In genomic region chr6:73167230-73167629, GRCm38 (mm10) we compare ENCODE assay signal across 19 mouse cellular contexts. TPM values are rescaled to one million over a fixed set of nuclear protein-coding genes. Genes with fewer than 3 reads are reported as not detected.
DNase-seq lines count a peak whose midpoint lies in the region; ATAC-seq and TF ChIP-seq lines count a peak whose summit lies in the region.
"Had no signal": no experiment of that assay in that cellular context is flagged by ENCODE, and none has a peak within 500 bp of the region (broad histone marks: within the 10 kb centered on the region; RNA-seq: fewer than 3 reads in every experiment).

No protein-coding gene starts in this region.

- no peaks in the 10 kb centered on the region for H3K9me3 ChIP-seq in forebrain, embryonic 13.5 days (replicated peaks)
- H3K9me3 ChIP-seq in forebrain, embryonic 12.5 days: no peaks in the 10 kb centered on the region
- H3K9me3 ChIP-seq: embryonic facial prominence, embryonic 10.5 days; heart, embryonic 10.5 days; hindbrain, embryonic 13.5 days had no signal

- H3K4me3 ChIP-seq in forebrain, embryonic 13.5 days: no peak overlapping the region
- no peak overlapping the region for H3K4me3 ChIP-seq in forebrain, embryonic 12.5 days (replicated peaks)
- H3K4me3 ChIP-seq in left cerebral cortex, adult 2 months: no peak overlapping the region
- H3K4me3 ChIP-seq in cortical plate, adult 2 months (ENCODE audit: insufficient read depth, low read length): no peak overlapping the region
- H3K4me3 ChIP-seq: embryonic facial prominence, embryonic 10.5 days; heart, embryonic 10.5 days; hindbrain, embryonic 13.5 days had no signal

- no peak for ATAC-seq in forebrain, embryonic 13.5 days
- no peak for ATAC-seq in forebrain, embryonic 12.5 days (ENCODE audit: low FRiP score)
- ATAC-seq: intestine, embryonic 16.5 days had no signal

- TF ChIP-seq POLR2A in cortical plate, adult 2 months (IDR thresholded peaks at IDR 0.05; ENCODE audit: extremely low read depth, insufficient read depth, low read length): no peak

- no peak overlapping the region for H3K4me2 ChIP-seq in forebrain, embryonic 13.5 days
- no peak overlapping the region for H3K4me2 ChIP-seq in forebrain, embryonic 12.5 days
- H3K4me2 ChIP-seq: hindbrain, embryonic 13.5 days had no signal

- peak; percentile 12 for DNase-seq in heart, adult 11 months
- no peak for DNase-seq in heart, adult 9 months (ENCODE audit: low spot score in 2 of 2)
- no peak for DNase-seq in left cerebral cortex, adult 2 months (ENCODE audit: extremely low spot score in 1 of 2, low spot score in 2 of 2)
- no peak for DNase-seq in left cerebral cortex, postnatal 14 days (ENCODE audit: low spot score in 2 of 2)
- no peak for DNase-seq in thymus, postnatal 0 days (ENCODE audit: low spot score)
- DNase-seq: adrenal gland, postnatal 10 days; cerebellum, adult 18-20 months; cerebellum, adult 9-11 months; cerebellum, postnatal 36 days; gastrocnemius, postnatal 14 days; heart, postnatal 14 days; kidney, adult 2 months had no signal

- 78% methylated on average over 3 of the region's 3 CpGs for WGBS in forebrain, embryonic 13.5 days
- WGBS in forebrain, embryonic 12.5 days: 83% methylated on average over 3 of the region's 3 CpGs

- H3K27ac ChIP-seq in forebrain, embryonic 13.5 days: peak overlapping the region; percentile 17; the same call in 1 of the 2 replicates
- H3K27ac ChIP-seq in forebrain, embryonic 12.5 days: no peak overlapping the region
- H3K27ac ChIP-seq in left cerebral cortex, adult 2 months: no peak overlapping the region
- no peak overlapping the region for H3K27ac ChIP-seq in cortical plate, adult 2 months (ENCODE audit: insufficient read depth, low read length)
- H3K27ac ChIP-seq: embryonic facial prominence, embryonic 10.5 days; heart, embryonic 10.5 days; hindbrain, embryonic 13.5 days had no signal

- TF ChIP-seq CTCF in left cerebral cortex, adult 2 months (IDR thresholded peaks at IDR 0.05): peak; percentile 19; the same call in 1 of the 2 replicates
- TF ChIP-seq CTCF in cortical plate, adult 2 months (IDR thresholded peaks at IDR 0.05; ENCODE audit: extremely low read depth, insufficient read depth, low read length): 0 out of 2 replicates have a peak, but pooled peaks have one; percentile 4

- H3K4me1 ChIP-seq in forebrain, embryonic 13.5 days: no peaks in the 10 kb centered on the region
- no peaks in the 10 kb centered on the region for H3K4me1 ChIP-seq in forebrain, embryonic 12.5 days
- H3K4me1 ChIP-seq in cortical plate, adult 2 months (ENCODE audit: control insufficient read depth, insufficient read depth, low read length): no peaks in the 10 kb centered on the region
- H3K4me1 ChIP-seq: embryonic facial prominence, embryonic 10.5 days; heart, embryonic 10.5 days had no signal

- H3K9ac ChIP-seq in forebrain, embryonic 13.5 days: no peak overlapping the region
- H3K9ac ChIP-seq in forebrain, embryonic 12.5 days: no peak overlapping the region
- H3K9ac ChIP-seq: hindbrain, embryonic 13.5 days had no signal

- H3K27me3 ChIP-seq in forebrain, embryonic 13.5 days: no peaks in the 10 kb centered on the region
- H3K27me3 ChIP-seq in forebrain, embryonic 12.5 days: no peaks in the 10 kb centered on the region
- H3K27me3 ChIP-seq: hindbrain, embryonic 13.5 days had no signal

- intact Hi-C loops in left cerebral cortex, adult 2 months (cut with DNase I): no loop called here
- intact Hi-C loops in left cerebral cortex, postnatal 14 days (cut with DNase I): no loop called here

- no peaks in the 10 kb centered on the region for H3K36me3 ChIP-seq in forebrain, embryonic 13.5 days (ENCODE audit: poor library complexity, severe bottlenecking)
- H3K36me3 ChIP-seq in forebrain, embryonic 12.5 days (replicated peaks): no peaks in the 10 kb centered on the region
- H3K36me3 ChIP-seq: embryonic facial prominence, embryonic 10.5 days; heart, embryonic 10.5 days; hindbrain, embryonic 13.5 days had no signal

RNA-seq across cellular contexts. Expression of gene Dnah6, which starts 54.2 kb away (rescaled TPM):
- 0.17 and 0.23 TPM in 2 replicates for polyA plus RNA-seq in forebrain, embryonic 13.5 days (2015; fragmentation: Nextera tagmentation; extraction: Ambion mirVana)
- 0.12 and 0.15 TPM in 2 replicates for polyA plus RNA-seq in forebrain, embryonic 12.5 days (2016; fragmentation: Nextera tagmentation; extraction: Ambion mirVana)
- total RNA-seq in left cerebral cortex, adult 2 months (2021): under 1 TPM; 0.41 to 0.58 TPM
- total RNA-seq in left cerebral cortex, postnatal 14 days (2021): under 1 TPM; 0.66 TPM
- polyA plus RNA-seq in cortical plate, adult 2 months (2012; rRNA removed): 0.21 and 0.35 TPM in 2 replicates
- 0.05 and 0.06 TPM in 2 replicates for polyA plus RNA-seq in thymus, postnatal 0 days (2015; fragmentation: Nextera tagmentation; extraction: Ambion mirVana)
